Mouse (Mus musculus): ENCODE measurements around the gene Dtd1. TPM values are rescaled to one million over a fixed set of nuclear protein-coding genes. Genes with fewer than 3 reads are reported as not detected.

Gene Dtd1
- polyA plus RNA-seq, 1 experiment from 2014 or later, result 137 TPM

DNA sequence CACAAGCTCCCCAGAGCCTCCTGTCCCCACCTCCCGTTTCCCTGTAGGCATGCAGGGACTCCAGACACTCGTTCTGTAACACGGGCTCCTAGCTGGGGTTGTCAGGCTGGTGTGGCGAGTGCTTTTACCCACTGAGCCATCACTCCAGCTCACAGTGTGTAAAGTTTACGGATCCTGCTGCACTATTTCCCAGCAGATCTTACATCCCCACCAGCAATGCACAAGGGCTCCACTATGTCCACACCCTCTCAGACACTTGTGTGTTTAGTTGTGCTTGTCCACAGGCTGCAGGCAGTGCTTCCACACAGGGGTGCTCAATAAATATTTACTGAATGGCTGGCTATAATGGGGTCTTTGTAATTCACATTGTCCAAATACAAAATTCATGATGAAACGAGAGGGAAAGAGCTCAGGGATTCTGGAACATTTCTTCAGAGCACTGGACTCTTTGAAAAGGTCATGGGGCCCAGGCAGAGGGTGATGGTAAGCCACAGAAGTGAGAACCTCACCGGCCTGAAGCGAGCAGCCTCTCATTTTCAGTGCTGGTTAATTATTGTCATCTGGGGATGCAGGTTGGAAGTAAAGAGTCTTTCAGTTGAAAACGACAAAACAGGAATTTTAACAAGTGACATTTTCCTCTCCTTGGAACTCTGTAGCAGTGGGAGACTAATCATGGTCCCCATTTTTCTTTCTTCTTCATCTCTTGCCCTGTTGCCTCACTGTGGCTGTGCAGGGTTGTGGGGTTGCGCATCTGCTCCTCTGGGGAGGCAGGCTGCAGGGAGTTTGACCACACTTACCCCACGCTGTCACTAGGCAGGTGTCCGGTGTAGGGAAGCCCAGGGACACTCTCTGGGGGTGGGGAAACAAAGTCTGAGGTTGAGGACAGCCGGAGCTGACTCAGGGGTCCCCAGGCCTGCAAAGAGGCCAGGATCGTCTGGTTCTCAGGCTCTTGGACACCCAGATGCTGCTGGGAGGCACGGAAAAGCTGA, 208.4 kb downstream of the Dtd1 start:
- 54% methylated on average over 15 of the region's 15 CpGs for WGBS
- ATAC-seq (ENCODE audit: low FRiP score), result no peak

More for the DNA sequence above, 208.4 kb downstream of the Dtd1 start:
- H3K4me2 ChIP-seq, result no peak overlapping the region
- H3K27me3 ChIP-seq (replicated peaks), result no peaks in the 10 kb centered on the region
- H3K36me3 ChIP-seq, result no peaks in the 10 kb centered on the region
- H3K9me3 ChIP-seq (replicated peaks), result no peaks in the 10 kb centered on the region
- H3K4me1 ChIP-seq, result 0 out of 2 replicates have a peak, but pooled peaks cover 10% of the 10 kb centered on the region
- H3K4me3 ChIP-seq (replicated peaks), result no peak overlapping the region
- H3K9ac ChIP-seq (replicated peaks), result no peak overlapping the region
- no peak overlapping the region for H3K27ac ChIP-seq (replicated peaks)

Small RNA genes within 50 kb of the gene (microRNA-seq; reads per million reads assigned to microRNA genes)
- gene Gm24823, result not detected

Other genes with a start within 250 kb of the Dtd1 start
- 24.3 and 25.6 TPM in 2 replicates for gene Kat14, start 230.9 kb upstream of the Dtd1 start, polyA plus RNA-seq (2015; fragmentation: Nextera tagmentation; extraction: Ambion mirVana)
- gene Pet117, start 230.9 kb upstream of the Dtd1 start, polyA plus RNA-seq (2015; fragmentation: Nextera tagmentation; extraction: Ambion mirVana), result 1.4 TPM in 1 of 2 replicates, not detected in the other
- gene Dzank1, start 72.5 kb upstream of the Dtd1 start, polyA plus RNA-seq (2015; fragmentation: Nextera tagmentation; extraction: Ambion mirVana), result 17.2 and 17.5 TPM in 2 replicates
- 22.5 and 23.2 TPM in 2 replicates for gene Polr3f, start 72.2 kb upstream of the Dtd1 start, polyA plus RNA-seq (2015; fragmentation: Nextera tagmentation; extraction: Ambion mirVana)
- 49.4 and 50.1 TPM in 2 replicates for gene Rbbp9, start 49.0 kb upstream of the Dtd1 start, polyA plus RNA-seq (2015; fragmentation: Nextera tagmentation; extraction: Ambion mirVana)
- 61.2 and 66.0 TPM in 2 replicates for gene Sec23b, start 43.7 kb upstream of the Dtd1 start, polyA plus RNA-seq (2015; fragmentation: Nextera tagmentation; extraction: Ambion mirVana)
- 62.7 and 82.4 TPM in 2 replicates for gene Smim26, start 5.8 kb upstream of the Dtd1 start, polyA plus RNA-seq (2015; fragmentation: Nextera tagmentation; extraction: Ambion mirVana)
- gene Scp2d1, start 223.8 kb downstream of the Dtd1 start, polyA plus RNA-seq (2015; fragmentation: Nextera tagmentation; extraction: Ambion mirVana), result not detected in 2 replicates

All from neural tube, embryonic 15.5 days (tissue).